In the genomic region with DNA sequence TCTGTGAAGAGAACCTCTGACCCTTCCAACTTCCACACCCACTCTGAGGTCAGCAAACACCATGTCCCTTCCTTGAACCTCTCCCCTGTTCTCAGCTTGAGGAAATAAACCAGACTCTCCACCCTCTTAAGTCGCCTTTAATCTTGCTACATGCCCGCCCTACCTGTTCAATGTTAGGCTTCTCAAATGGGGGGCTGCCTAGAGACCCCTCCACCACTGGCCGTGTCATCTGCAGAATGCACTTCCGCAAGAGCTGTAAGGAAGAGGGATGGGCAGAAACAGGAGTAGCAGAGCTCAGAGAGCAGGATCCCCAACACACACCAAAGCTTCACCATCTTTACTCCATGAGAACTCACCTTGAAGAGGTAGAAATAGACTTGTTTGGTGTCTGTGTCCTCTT, we compare ENCODE assay signal across 11 mouse cellular contexts. TPM values are rescaled to one million over a fixed set of nuclear protein-coding genes. Genes with fewer than 3 reads are reported as not detected.
DNase-seq lines count a peak whose midpoint lies in the region; ATAC-seq and TF ChIP-seq lines count a peak whose summit lies in the region.
"Had no signal": no experiment of that assay in that cellular context is flagged by ENCODE, and none has a peak within 500 bp of the region (broad histone marks: within the 10 kb centered on the region; RNA-seq: fewer than 3 reads in every experiment).

No protein-coding gene starts in this region.

- ATAC-seq in kidney, embryonic 15.5 days (replicated peaks; ENCODE audit: low FRiP score) = no peak
- no peak for ATAC-seq in hindbrain, embryonic 15.5 days (ENCODE audit: low FRiP score, low read depth)
- no peak for ATAC-seq in midbrain, postnatal 0 days (ENCODE audit: low FRiP score)

- peak overlapping the region; percentile 97; the same call in 1 of the 2 replicates for H3K9ac ChIP-seq in kidney, embryonic 15.5 days
- H3K9ac ChIP-seq in hindbrain, embryonic 15.5 days = no peak overlapping the region
- 0 out of 2 replicates have a peak overlapping the region, but pooled peaks have one; percentile 97 for H3K9ac ChIP-seq in midbrain, postnatal 0 days (replicated peaks; ENCODE audit: low read length, poor library complexity, severe bottlenecking)

- H3K4me1 ChIP-seq in kidney, embryonic 15.5 days = peaks cover 37% of the 10 kb centered on the region
- H3K4me1 ChIP-seq in cortical plate, adult 2 months (ENCODE audit: control insufficient read depth, insufficient read depth, low read length) = peaks cover 5% of the 10 kb centered on the region; the same call in 1 of the 2 replicates
- peaks cover 35% of the 10 kb centered on the region for H3K4me1 ChIP-seq in hindbrain, embryonic 15.5 days (replicated peaks)
- H3K4me1 ChIP-seq in midbrain, postnatal 0 days (ENCODE audit: insufficient read depth, low read length) = peaks cover 8% of the 10 kb centered on the region; the same call in 1 of the 2 replicates

- TF ChIP-seq CTCF in cortical plate, adult 2 months (IDR thresholded peaks at IDR 0.05; ENCODE audit: extremely low read depth, insufficient read depth, low read length) = no peak
- TF ChIP-seq CTCF in midbrain, postnatal 0 days (IDR thresholded peaks at IDR 0.05) = no peak

- no peaks in the 10 kb centered on the region for H3K9me3 ChIP-seq in kidney, embryonic 15.5 days (replicated peaks)
- H3K9me3 ChIP-seq in hindbrain, embryonic 15.5 days = no peaks in the 10 kb centered on the region
- H3K9me3 ChIP-seq in midbrain, postnatal 0 days (ENCODE audit: low read length) = no peaks in the 10 kb centered on the region
- H3K9me3 ChIP-seq: lung, embryonic 15.5 days had no signal

- H3K27me3 ChIP-seq in kidney, embryonic 15.5 days = no peaks in the 10 kb centered on the region
- no peaks in the 10 kb centered on the region for H3K27me3 ChIP-seq in hindbrain, embryonic 15.5 days
- H3K27me3 ChIP-seq in midbrain, postnatal 0 days (ENCODE audit: insufficient read depth, low read length) = no peaks in the 10 kb centered on the region
- H3K27me3 ChIP-seq: lung, embryonic 15.5 days had no signal

- H3K27ac ChIP-seq in kidney, embryonic 15.5 days = no peak overlapping the region
- H3K27ac ChIP-seq in cortical plate, adult 2 months (ENCODE audit: insufficient read depth, low read length) = no peak overlapping the region
- H3K27ac ChIP-seq in hindbrain, embryonic 15.5 days (replicated peaks) = no peak overlapping the region
- no peak overlapping the region for H3K27ac ChIP-seq in midbrain, postnatal 0 days (ENCODE audit: low read depth, low read length)

- DNase-seq in kidney, postnatal 14 days = no peak
- no peak for DNase-seq in midbrain, postnatal 0 days (ENCODE audit: low spot score)
- DNase-seq in left cerebral cortex, adult 11 months (ENCODE audit: low spot score) = no peak
- DNase-seq in cerebellum, adult 11 months = no peak
- no peak for DNase-seq in right cerebral cortex, postnatal 14 days
- DNase-seq: heart, postnatal 14 days had no signal

- H3K4me2 ChIP-seq in kidney, embryonic 15.5 days = peak overlapping the region; percentile 78
- H3K4me2 ChIP-seq in hindbrain, embryonic 15.5 days = peak overlapping the region; percentile 67
- H3K4me2 ChIP-seq in midbrain, postnatal 0 days (ENCODE audit: low read depth, low read length, poor library complexity, severe bottlenecking) = peak overlapping the region; percentile 83

- no peak for TF ChIP-seq POLR2A in cortical plate, adult 2 months (IDR thresholded peaks at IDR 0.05; ENCODE audit: extremely low read depth, insufficient read depth, low read length)

- 88% methylated on average over 4 of the region's 4 CpGs for whole genome bisulfite sequencing in kidney, embryonic 15.5 days
- WGBS in hindbrain, embryonic 15.5 days = 92% methylated on average over 4 of the region's 4 CpGs
- 97% methylated on average over 4 of the region's 4 CpGs for WGBS in midbrain, postnatal 0 days

- H3K4me3 ChIP-seq in kidney, embryonic 15.5 days (replicated peaks) = peak overlapping the region; percentile 89; the same call in 1 of the 2 replicates
- H3K4me3 ChIP-seq in cortical plate, adult 2 months (ENCODE audit: insufficient read depth, low read length) = peak overlapping the region; percentile 85; the same call in 1 of the 2 replicates
- peak overlapping the region; percentile 94; the same call in 1 of the 2 replicates for H3K4me3 ChIP-seq in hindbrain, embryonic 15.5 days
- peak overlapping the region; percentile 95 for H3K4me3 ChIP-seq in midbrain, postnatal 0 days (ENCODE audit: low read depth, low read length)

- H3K36me3 ChIP-seq in kidney, embryonic 15.5 days = peaks cover 63% of the 10 kb centered on the region
- H3K36me3 ChIP-seq in hindbrain, embryonic 15.5 days = peaks cover 41% of the 10 kb centered on the region
- peaks cover 44% of the 10 kb centered on the region for H3K36me3 ChIP-seq in midbrain, postnatal 0 days (ENCODE audit: insufficient read depth, low read length)

RNA-seq across cellular contexts. Expression of gene Kat2a, which starts 1.3 kb away (rescaled TPM):
- 60.9 and 68.1 TPM in 2 replicates for polyA plus RNA-seq in kidney, embryonic 15.5 days (2015; fragmentation: Nextera tagmentation; extraction: Ambion mirVana)
- polyA plus RNA-seq in cortical plate, adult 2 months (2012; rRNA removed) = 64.4 and 65.2 TPM in 2 replicates
- 67.2 and 74.0 TPM in 2 replicates for polyA plus RNA-seq in hindbrain, embryonic 15.5 days (2015; fragmentation: Nextera tagmentation; extraction: Ambion mirVana)
- total RNA-seq in midbrain, postnatal 0 days (2014; rRNA removed) = 62.8 and 75.6 TPM in 2 replicates
- polyA plus RNA-seq in midbrain, postnatal 0 days (2015; fragmentation: Nextera tagmentation; extraction: Ambion mirVana) = 69.9 and 70.0 TPM in 2 replicates

RNA-seq across cellular contexts. Expression of gene Hspb9, which starts 2.7 kb away (rescaled TPM):
- polyA plus RNA-seq in kidney, embryonic 15.5 days (2015; fragmentation: Nextera tagmentation; extraction: Ambion mirVana) = 0.27 TPM in 1 of 2 replicates, not detected in the other
- polyA plus RNA-seq in cortical plate, adult 2 months (2012; rRNA removed) = 0.19 TPM in 1 of 2 replicates, not detected in the other
- polyA plus RNA-seq in hindbrain, embryonic 15.5 days (2015; fragmentation: Nextera tagmentation; extraction: Ambion mirVana) = 0.25 and 0.35 TPM in 2 replicates
- total RNA-seq in midbrain, postnatal 0 days (2014; rRNA removed) = not detected in 2 replicates
- not detected in 2 replicates for polyA plus RNA-seq in midbrain, postnatal 0 days (2015; fragmentation: Nextera tagmentation; extraction: Ambion mirVana)
- total RNA-seq: heart, postnatal 14 days; layer of hippocampus, postnatal 10 days had no signal

RNA-seq across cellular contexts. Expression of gene Dhx58, which starts 6.9 kb away (rescaled TPM):
- 2.8 and 3.6 TPM in 2 replicates for polyA plus RNA-seq in kidney, embryonic 15.5 days (2015; fragmentation: Nextera tagmentation; extraction: Ambion mirVana)
- 3.3 and 3.7 TPM in 2 replicates for polyA plus RNA-seq in cortical plate, adult 2 months (2012; rRNA removed)
- 3.0 and 3.1 TPM in 2 replicates for polyA plus RNA-seq in hindbrain, embryonic 15.5 days (2015; fragmentation: Nextera tagmentation; extraction: Ambion mirVana)
- total RNA-seq in midbrain, postnatal 0 days (2014; rRNA removed) = 2.4 and 3.8 TPM in 2 replicates
- polyA plus RNA-seq in midbrain, postnatal 0 days (2015; fragmentation: Nextera tagmentation; extraction: Ambion mirVana) = 1.8 and 2.2 TPM in 2 replicates

RNA-seq across cellular contexts. Expression of gene Zfp385c, which starts 18.7 kb away (rescaled TPM):
- 0.27 and 0.40 TPM in 2 replicates for polyA plus RNA-seq in kidney, embryonic 15.5 days (2015; fragmentation: Nextera tagmentation; extraction: Ambion mirVana)
- polyA plus RNA-seq in cortical plate, adult 2 months (2012; rRNA removed) = 0.17 and 0.62 TPM in 2 replicates
- polyA plus RNA-seq in hindbrain, embryonic 15.5 days (2015; fragmentation: Nextera tagmentation; extraction: Ambion mirVana) = 0.82 and 0.94 TPM in 2 replicates
- 0.66 and 2.5 TPM in 2 replicates for total RNA-seq in midbrain, postnatal 0 days (2014; rRNA removed)
- polyA plus RNA-seq in midbrain, postnatal 0 days (2015; fragmentation: Nextera tagmentation; extraction: Ambion mirVana) = 0.53 and 0.98 TPM in 2 replicates

RNA-seq across cellular contexts. Expression of gene Rab5c, which starts 27.0 kb away (rescaled TPM):
- polyA plus RNA-seq in kidney, embryonic 15.5 days (2015; fragmentation: Nextera tagmentation; extraction: Ambion mirVana) = 29.5 and 32.3 TPM in 2 replicates
- 196 and 207 TPM in 2 replicates for polyA plus RNA-seq in cortical plate, adult 2 months (2012; rRNA removed)
- 42.0 and 42.4 TPM in 2 replicates for polyA plus RNA-seq in hindbrain, embryonic 15.5 days (2015; fragmentation: Nextera tagmentation; extraction: Ambion mirVana)
- total RNA-seq in midbrain, postnatal 0 days (2014; rRNA removed) = 218 and 250 TPM in 2 replicates
- polyA plus RNA-seq in midbrain, postnatal 0 days (2015; fragmentation: Nextera tagmentation; extraction: Ambion mirVana) = 33.8 and 34.4 TPM in 2 replicates
